Mouse (Mus musculus) brain, embryonic 18.5 days (tissue): ENCODE measurements around the gene Gpr157.

Source experiments
- DNase-seq: peaks from one replicate; pipeline ENCODE4 v3.0.0-alpha.2; 2012; ENCODE audit warnings: low read depth, low spot score

Gene Gpr157

DNA sequence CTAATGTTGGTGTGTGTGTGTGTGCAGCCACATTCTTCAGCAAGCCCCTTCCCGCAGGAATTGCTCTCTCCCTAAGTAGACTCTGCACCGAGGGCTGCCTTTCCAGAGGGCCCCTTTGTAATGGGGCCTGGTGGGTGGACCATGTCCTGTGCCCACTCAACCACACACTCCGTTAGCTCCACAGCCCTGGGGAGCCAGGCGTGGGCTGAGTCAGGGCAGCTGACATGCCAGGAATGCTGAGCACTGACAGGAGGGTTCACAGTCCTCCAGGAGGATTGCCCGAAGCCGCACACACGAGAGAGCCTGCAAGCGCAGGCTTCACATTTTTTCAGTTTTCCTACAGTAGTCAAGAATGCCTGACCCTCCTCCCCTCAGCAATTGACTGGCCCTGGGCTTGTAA lies 17.0 kb upstream of the Gpr157 start:
- DNase-seq, result no peak

DNA sequence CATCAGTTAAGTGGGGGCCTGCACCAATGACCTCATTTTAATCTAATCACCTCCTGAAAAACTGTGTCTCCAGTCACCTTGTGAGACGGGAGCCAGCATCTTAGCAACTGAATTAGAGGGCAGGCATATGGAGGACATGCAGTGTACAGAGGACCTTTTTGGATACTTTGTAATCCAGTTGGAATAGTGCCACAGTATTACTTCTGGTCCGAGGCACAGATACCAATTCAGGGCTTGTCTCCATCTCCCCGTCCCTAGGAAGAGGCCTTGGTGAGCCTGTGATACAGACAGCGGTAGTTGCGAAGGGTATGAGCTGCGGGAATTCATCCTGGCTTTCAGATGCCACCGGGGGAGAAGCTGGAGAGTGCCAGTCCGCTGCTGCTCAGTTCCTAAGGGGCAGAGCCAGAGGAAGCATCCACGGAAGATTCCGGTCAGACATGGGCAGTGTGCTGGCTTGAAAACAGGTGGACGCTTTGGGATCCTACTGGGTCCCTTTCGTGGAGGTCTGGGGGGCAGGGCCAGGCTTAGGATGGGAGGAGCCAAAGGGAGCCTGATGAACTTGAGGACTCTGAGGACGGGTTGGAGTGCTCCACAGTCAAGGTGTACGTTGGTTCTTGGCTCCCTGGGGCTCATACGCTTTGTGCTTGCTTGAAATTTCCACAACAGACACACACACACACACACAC lies 14.6 kb upstream of the Gpr157 start:
- DNase-seq, result no peak

DNA sequence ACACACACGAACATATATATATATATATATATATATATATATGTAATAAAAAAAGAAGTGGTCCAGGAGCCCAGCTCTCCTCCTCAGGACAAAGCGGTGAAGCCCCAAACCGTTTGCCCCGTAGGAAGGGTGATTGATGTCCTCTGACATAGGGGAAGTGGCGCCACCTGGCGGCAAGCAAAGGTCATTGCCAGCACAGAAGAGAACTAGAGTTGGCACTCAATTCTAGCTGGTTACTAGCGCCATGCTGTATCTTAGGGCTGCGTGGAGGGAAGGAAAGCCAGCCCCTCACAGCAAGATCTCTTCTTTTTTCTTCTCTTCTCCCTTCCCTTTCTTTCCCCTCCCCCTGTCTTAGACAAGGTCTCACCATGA lies 14.1 kb upstream of the Gpr157 start:
- DNase-seq, result no peak

DNA sequence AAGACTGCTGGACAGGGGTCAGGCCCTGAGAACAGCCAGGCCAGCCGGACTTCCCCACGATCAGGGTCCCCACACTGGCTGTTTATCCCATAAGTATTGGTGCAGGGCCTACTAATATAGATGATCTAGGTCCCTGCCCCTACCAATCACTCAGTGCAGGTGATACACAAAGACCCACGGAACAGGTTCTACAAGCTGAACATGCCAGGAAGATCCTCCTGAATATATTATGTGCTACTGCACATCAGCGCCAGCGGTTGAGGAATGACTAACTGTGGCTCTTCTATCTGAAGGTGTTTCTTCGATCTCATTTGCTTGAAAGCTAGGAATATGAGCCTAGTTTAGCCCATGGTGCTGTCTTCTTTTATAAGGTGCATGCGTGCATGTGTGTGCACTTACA lies 11.8 kb upstream of the Gpr157 start:
- no peak for DNase-seq

DNA sequence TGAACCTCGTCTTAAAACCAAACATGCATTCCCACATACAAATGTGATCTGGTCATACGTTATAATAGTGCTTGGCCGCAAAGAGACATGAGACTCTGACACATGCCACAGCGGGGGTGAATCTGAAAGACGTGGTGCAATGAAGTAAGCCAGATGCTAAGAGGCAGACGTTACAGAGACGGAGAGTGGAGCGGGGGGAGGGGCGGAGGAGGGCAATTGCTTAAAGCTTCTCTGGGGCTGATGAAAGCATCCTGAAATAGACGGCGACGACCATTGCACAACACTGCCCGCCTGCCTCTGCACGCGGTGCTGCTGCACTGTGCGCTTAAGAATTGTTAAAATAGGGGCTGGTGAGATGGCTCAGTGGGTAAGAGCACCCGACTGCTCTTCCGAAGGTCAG lies 11.0 kb upstream of the Gpr157 start:
- no peak for DNase-seq

DNA sequence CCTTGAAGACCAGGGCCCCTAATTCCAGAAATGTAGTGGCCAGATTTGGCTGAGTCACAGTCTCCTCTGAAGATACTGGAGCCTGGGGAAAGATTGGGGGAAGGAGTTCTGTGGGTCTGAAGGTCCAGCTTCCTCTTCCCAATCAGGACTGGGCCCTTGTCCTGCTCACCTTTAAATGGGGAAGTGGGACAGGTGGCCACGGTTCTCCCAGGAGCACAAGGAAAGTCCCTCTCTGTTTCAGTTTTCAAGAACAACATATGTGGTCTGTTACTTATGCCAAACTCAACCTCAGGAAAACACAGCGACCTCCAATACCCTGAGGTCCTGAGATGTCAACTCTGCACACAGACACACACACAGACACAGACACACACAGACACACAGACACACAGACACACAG lies 8.5 kb upstream of the Gpr157 start:
- DNase-seq, result no peak

DNA sequence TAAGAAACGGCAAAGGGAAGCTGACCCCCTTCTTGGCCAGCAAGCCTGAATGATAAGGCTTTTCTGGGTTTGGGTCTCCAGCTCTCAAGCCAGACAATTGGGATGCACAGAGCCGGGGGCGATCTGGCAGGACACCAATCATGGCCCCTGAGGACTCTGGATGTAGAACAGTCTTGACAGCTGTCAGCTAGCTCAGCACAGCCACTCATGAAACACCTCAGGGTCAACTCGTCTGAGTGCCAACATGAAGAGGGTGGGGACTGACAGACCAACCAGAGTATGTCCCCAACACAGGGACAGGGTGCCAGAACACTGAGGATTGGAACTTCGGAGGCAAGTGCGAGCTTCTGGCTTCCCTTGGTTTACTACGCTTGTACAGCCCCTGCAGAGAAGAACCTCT lies 7.9 kb upstream of the Gpr157 start:
- DNase-seq, result no peak

DNA sequence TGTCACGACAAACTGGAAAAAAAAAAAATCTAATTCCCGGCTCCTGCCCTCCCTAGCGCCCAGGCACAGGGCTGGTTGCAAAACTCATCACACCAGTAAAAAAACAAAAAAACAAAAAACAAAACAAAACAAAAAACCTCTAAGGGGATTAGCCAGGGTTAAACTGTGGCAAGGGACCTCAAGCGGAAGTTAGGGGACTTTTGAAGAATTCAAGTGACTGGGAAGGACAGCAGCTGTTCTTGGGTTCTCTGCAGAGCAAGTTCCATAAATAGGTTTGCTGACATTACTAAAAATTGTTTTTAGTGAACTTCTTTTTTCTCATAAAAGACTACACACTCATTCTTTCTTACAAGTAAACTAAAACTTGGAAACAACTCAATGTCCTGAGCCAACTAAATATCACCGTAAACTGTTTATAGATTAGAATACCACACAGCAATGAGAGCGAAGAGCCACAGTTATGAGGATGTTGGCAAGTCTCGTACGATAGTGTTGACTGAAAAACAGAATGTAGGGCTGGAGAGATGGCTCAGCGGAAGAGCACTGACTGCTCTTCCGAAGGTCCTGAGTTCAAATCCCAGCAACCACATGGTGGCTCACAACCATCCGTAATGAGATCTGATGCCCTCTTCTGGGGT lies 6.7 kb upstream of the Gpr157 start:
- no peak for DNase-seq

DNA sequence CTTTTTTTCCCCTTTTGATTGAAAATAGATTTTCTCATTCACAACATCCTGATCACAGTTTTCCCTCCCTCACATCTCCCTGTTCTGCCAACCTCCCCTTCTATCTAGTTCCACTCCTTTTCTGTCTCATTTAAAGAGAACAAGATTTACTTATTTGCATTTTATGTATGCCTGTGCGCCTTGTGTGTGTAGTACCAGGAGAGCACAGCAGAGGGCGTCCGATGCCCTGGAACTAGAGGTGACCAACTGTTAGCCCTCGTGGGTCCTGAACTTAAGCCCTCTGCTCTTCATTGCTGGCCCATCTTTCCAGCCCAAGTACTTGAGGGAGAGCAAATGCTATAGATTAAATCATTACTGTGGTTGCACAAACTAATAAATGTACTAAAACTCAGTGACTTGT lies 1.8 kb upstream of the Gpr157 start:
- DNase-seq, result no peak

DNA sequence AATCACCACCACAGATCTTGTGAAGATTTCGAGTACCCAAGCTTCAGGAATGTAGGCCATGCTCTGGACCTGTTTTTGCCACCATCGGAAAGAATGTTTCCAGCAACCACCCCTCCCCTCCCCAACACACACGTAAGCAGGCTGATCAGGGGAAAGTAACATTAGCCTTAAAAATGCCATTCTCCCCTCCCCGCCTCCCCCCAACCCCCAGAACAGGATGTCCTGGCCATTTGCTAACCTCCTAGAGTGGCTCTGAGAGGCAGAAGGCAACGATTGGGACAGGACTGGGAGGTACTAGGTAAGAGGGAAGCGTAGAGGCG lies 364 bp upstream of the Gpr157 start:
- DNase-seq, result no peak

DNA sequence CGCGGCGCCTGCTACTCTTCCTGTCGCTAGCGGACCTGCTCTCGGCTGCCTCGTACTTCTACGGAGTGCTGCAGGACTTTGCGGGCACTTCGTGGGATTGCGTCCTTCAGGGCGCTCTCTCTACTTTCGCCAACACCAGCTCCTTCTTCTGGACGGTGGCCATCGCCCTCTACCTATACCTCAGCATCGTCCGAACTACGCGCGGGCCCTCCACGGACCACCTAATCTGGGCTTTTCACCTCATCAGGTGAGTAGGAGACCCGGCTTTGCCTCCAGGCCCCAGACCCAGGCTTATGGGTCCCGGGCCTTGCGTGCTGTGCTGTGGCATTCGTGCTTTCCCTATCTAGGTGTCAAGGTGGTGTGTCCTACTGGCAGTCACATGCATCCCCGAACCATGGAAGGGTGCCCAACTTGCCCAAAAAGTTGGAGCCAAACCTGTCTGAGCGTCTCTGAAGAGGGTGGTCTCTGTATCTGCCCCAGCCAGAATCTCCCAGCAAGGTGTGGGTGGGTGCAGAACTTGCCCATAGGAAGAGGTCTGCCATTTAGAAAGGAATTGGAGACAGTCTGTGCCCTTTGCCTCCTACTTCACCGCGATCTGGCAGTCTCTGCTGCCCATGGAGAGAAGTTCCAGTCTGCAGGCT lies 845 bp downstream of the Gpr157 start:
- no peak for DNase-seq

DNA sequence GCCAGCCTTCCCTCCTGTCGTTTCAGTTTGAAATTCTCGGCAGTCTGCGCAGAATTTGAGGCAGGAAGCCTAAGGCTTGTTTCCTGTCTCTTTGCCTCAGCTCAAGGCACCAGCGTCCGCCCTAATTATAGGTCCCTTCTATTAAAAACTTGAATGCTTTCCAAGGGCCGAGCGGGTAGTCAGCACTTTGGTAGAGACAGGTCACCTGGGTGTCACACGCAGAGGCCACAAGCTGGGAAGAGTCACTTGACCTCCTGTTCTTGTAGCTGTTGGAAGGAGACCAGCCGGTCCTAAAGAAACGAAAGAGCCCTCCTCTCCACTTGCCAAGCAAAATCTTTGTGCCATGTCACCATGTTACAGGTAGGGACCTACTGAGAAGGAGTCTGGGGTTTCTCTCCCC lies 2.0 kb downstream of the Gpr157 start:
- no peak for DNase-seq

DNA sequence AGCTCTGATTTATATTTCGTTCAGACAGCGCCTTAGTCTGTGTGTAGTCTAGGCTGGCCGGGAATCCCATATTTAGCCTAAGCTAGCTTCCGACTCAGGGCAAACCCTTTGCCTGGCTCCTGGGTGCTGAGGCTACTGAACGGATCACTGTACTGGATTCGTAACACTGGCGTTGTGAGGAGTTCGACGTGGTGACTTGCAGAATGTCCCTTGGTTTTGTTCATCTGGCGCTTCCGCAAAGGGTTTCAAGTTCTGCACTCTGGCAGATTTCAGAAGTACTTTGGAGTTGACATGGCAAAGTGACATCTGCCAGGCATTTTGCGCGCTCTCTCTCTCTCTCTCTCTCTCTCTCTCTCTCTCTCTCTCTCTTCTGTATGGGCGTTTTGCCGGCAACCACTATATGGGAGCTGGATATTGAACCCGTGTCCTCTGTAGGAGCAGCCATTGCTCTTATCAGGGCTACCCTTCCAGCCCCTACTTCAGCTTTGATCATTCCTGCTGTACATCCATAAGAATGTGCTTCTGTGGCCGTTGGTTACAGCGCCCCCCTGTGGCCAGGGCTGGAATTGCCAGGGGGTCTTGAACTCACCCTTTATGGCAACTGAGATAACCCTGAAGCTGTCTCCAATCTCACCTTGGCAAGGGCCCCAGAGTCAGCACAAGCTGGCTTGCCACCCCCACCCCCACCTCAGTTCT lies 4.9 kb downstream of the Gpr157 start:
- DNase-seq, result no peak

DNA sequence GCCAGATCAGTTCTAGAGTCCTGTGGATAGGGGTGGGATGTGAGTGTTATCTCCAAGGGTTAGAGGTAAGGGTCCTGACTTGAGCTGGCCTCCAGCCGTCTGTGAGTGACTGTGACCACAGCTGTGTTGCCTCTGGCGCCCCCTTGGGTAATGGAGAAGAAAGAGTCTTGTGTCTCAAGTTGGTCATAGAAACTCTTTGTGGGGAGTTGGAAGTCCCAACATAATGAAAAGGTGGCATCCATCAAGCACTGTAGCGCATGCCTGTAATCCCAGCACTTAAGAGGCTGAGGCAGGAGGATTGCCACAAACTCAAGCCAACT lies 5.4 kb downstream of the Gpr157 start:
- DNase-seq, result no peak

DNA sequence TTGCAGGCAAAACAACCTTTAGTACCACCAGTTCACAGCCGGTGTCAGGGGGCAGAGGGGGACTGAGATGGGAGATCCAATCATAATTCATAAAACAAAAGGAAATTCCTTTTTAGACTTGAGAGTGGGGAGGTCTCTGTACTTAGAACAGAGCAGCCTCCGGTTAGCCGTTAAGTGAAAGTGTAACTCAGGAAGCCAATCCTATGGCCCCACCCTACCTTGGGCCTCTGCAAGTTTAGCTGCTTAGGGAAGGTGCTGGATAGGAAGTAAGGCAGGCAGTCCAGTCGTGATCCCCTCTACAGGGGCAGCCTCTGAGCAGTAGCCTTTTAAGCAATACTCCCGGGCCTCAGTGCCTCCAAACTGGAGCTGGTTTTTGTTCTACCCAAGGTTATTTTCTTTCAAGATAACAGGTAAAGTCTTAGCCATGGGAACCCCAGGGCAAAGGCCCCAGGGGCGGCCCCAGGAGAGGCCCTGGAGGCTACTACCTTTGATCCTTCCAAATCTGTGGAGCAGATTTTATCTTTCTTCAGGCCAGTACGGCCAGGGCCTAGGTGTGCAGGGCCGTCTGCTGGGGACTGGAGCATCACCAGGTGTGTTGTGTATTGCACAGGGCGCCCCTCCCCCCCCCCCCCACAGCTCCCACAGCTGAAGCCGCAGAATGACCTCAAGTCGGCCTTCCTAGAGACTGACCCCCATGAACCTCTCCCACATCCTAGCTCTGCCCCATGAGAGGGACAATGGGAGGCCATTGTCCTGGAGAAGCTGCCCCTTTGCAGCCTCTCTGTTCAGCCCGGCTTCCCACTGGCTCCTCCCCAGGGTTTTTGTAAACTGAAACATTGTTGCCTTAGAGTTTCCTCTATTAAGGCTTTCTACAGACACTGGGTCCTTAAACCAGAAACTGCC lies 6.6 kb downstream of the Gpr157 start:
- no peak for DNase-seq

DNA sequence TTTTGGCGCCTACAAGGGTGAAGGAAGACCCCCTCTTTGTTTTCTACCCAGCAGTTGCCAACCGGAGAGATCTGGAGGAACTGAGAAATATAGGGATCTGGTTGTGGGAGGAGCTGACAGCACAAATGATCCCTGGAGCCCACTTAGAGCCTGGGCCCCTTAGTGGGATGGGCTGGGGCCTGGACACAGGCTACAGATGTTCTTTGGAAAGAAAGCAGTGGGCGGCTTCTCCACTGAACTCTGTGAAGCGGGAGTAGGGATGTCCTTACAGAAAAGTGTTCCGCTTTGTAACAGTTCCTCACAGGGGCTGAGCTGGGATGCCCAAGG lies 7.3 kb downstream of the Gpr157 start:
- no peak for DNase-seq

DNA sequence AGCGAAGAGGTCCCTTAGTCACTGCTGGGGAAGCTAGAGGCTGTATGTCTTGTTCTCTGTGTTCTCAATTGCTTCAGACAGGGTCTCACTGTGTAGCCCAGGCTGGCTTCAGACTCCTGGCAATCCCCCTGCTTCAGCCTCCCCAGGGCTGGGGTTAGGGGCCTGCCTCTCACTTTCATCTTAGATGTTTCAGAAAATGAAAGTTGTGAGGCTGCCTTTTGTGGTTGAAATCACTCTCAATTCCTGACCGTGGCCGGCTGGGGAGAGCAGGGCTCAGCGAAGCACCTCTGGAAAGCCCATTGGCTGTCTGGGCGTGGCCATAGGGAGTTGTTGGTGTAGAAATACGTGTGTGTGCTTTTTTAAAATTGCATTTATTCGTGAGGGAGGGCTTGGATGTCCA lies 9.1 kb downstream of the Gpr157 start:
- DNase-seq, result no peak

DNA sequence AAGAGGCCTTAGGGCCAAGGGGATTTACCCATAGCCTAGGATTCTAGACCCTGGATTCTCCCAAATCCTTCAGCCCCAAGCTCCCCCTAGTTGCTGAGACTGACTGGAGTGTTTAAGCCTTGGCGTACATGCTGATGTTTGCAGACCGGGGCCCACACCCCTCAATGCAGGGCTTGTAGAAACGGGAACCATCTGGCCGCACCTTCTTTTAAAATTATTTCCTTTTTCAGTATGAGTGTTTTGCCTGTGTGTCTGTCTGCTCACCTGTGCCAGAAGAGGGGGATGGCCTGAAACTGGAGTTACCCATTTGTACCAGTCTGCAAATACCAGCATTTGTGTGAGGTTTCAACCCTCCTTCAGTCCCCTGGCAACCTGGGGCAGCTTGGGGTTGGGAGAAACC lies 10.7 kb downstream of the Gpr157 start:
- DNase-seq, result no peak

DNA sequence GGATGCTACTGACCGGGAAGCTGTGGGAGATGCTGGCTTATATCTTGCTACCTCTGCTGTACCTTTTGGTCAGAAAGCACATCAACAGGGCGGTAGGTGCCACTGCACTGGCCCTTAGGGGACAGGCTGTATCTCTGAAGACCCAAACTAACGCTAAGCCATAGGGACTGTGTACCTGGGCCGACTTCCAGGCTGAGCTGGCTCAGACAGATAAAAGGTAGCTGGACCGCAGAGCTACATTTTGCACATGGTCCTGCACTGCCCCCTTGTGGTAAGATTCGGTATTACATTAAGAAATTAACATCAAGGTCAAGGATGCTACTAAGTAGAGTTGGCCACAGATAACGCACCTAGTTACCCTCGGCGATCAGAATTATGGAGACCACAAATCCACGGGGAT lies 11.7 kb downstream of the Gpr157 start:
- no peak for DNase-seq

DNA sequence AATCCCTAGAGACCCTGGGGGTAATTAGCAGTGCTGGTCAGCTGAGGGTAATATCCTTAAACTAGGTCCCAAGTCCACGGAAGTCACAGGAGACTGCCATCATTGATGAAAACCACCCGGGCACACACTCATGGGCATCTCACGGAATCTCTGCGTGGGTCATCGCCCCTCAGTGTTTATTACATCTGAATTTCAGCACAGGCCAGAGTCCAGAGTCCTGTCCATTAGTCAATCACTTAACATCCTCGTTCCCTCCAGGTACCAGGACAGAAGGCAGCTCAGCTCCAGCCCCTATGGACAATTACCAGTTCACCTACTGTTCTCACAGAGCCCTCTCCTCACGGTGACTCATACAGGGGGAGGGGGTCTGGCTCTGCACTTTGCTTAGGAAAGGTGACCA lies 15.7 kb downstream of the Gpr157 start:
- DNase-seq, result no peak

DNA sequence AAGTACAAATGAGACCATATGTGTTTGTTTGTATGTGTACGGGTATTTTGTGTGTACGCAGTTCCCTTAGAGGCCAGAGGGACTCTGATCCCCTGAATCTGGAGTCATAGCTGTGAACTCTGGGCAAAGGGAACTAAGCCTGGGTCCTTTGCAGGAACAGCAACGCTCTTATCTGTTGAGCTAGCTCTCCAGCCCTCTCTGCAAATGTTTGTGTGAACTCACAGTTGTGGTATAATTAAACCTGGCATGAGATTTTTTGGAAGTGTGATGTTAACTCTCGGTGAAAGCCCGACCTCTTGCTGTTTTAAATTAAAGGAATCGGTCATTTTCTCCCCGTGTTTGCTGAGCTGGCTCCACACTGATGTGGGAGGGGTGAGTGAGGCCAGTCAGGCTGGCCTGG lies 18.5 kb downstream of the Gpr157 start:
- no peak for DNase-seq

DNA sequence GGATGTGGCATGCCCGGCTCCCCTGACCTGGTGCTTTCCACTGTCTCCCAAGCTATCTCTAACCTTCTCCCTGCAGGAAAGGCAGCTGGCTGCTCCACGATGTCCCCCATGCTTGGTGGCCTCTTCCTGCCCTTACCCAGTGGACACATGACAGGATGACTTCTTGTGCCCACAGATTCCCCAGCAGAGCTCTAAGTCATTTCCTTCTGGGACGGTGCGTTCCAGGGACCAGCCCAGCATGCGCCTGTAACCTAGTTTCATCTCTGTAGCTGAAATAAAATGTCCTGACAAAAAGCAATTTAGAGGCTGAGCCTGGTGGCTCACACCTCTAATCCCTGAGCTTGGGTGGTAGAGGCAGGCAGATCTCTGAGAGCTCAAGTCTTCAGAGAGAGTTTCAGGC lies 19.5 kb downstream of the Gpr157 start:
- no peak for DNase-seq
